Mouse (Mus musculus) A20 (cell line): Measurements from ENCODE around the gene Cfdp1.

Source experiments
- DNase-seq: peaks from one replicate; pipeline ENCODE4 v3.0.0-alpha.2; 2011; ENCODE audit warnings: low read depth, low spot score

Gene Cfdp1

DNA sequence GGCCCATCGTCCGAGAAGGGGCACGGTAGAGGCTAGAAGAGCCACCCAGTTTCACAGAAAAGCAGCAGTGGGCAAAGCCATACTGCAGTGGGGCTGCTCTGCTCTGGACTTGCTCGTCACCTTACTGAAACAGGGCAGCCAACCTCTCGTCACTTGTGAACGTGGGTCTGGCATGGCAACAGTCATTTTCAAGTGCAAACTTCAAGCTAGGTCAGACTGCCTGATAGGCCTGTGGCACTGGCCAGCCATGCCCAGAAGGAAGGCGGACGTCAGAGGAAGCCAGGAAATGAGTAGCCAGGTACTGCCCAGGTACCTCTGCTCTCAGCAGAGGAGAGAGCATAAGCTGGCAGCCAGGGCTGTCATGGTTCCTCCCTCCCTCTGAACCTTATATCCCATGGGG, 113.1 kb downstream of the Cfdp1 start:
- DNase-seq, result no peak

DNA sequence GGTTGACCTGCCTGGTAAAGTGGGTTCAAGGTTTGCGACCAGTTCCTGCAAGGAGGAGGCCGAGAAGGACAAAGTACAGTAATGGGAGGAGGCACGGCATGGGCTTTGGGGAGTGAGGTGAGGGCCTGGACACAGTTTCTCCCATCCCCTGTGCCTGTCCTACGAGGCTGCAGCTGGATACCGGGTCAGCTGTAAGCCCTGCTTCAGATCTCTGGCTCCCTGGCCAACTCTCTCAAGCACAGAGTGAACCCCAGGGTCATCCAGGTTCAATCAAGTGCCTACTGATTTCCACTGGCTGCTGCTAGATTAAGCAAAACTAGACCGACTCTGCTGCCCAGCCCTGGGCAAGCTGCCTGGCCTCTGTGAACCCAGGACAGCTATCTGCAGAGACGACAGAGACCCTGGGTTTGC, 113.8 kb downstream of the Cfdp1 start:
- DNase-seq, result no peak

DNA sequence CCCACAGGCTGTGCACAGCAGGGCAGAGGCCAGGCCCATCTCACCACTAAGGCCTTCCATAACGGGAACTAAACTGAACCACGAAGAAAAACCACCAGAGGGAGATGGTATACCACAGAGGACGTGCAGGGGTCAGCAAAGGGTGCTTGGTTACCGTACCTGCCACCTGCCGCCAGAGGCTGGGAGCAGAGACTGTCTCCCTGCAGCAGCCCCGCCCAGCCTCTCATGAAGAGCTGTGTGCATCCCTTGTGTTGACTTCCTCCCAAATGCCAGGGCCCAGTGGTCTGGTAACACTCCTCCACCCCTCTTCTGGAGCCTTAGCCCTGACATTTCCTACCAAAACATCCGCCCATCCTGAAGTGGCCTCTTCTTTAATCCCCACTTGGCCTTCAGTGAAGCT, 114.5 kb downstream of the Cfdp1 start:
- peak; percentile 52 for DNase-seq

DNA sequence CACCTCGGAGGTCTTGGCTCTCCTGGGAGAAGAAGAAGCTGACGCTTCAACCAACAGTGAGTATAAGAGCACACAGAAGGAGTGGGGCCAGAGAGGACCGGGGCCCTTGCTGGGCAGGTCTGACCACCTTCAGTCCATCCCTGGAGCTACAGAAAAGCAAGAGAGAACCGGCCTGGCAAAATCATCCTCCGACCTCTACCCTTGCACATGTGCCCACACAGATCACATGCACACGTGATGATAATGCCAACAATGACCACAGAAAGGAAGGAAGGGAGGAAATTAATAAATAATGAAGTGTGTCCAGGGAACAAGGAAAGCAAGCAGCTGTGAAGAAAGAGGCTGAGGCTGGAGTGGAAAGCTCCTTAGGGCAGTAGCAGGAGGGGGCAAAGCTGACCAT, 115.2 kb downstream of the Cfdp1 start:
- no peak for DNase-seq

DNA sequence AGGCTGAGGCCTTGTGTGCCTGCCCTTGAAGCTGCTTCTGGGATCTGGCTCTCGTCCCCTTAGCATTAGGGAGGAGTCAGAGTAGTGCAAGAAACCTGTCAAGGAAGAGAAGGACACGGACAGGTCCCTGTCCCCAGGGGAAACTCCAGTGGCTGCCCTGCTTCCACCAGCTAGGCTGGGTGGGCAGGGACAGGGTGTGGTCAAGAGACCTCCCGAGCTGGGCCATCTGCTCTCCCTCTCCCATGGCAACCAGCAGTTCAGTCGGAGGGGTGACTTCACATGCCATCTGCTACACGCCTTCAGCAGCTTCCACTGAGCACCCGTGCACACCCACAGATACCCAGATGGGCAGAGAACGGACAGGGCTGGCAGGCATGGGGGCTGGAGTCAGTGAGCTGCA, 117.8 kb downstream of the Cfdp1 start:
- no peak for DNase-seq

DNA sequence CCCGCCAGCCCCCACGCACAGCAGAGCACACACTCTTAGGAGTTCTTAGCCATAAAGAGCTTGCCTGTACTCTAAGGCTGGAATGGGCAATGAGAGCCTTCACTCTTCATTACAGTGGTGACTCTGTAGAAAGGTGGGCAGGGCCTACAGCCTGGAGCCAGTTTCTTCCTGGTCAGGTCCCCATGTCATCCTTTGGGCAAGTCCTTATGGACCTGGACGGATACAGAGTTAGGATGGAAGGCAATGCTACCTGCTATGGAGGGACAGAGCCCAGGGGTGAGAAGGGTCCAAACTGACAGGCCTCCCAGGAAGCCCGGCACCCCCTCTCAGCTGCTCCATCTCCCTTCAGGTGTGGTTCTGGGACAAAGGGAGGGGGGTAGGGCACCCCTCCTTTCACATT, 118.3 kb downstream of the Cfdp1 start:
- DNase-seq, result no peak

DNA sequence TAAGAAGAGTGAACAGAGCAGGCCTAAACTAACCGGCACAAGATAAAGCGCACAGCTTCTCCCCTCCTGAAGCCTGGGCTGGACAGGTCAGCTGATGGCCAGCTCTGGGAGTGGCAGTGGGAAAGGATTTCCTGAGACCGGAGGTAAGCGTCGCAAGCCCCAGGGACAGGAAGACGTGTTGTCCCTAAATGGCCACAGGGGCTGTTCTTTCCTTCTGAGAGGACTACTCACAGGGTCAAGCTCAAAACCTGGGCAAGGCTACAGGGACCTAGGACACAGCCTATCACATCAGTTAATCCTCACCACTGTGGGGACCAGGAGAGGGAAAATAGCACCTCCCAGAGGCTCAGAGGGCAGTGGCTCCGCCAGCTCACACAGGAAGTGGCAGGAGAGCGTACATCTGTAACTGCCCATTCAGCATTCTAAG, 118.7 kb downstream of the Cfdp1 start:
- DNase-seq, result no peak

DNA sequence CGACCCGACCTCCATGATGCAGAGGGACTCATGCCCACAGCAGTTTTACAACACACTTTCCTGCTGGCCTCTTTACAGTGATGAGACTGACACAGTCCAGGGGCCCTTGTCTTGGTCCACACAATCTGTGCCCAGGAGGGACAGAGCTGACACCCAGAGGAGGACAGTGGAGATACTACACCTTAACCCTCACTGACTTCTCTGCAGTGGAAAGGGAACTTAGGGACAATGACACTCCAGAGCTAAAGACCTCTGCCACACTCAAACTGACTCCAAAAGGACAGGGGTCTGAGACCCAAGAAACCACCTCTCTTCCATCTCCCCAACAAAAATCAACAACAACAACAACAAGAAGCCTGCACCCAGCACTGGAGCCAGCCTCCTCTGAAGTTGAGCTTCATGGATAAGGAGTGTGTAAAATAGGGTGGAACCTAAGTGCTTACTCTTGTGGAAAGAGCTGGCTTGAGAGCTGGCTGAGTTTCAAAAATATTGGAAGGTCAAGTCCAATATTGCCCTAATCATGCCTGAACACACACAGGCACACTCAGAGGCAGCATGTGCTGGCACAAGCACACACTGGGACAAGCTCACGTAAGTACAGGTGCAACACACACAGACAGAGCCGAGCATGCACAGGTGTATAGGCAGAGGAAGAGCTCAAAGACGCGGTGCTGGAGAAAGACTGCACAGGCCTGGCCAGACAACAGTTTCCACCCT, 119.7 kb downstream of the Cfdp1 start:
- no peak for DNase-seq

DNA sequence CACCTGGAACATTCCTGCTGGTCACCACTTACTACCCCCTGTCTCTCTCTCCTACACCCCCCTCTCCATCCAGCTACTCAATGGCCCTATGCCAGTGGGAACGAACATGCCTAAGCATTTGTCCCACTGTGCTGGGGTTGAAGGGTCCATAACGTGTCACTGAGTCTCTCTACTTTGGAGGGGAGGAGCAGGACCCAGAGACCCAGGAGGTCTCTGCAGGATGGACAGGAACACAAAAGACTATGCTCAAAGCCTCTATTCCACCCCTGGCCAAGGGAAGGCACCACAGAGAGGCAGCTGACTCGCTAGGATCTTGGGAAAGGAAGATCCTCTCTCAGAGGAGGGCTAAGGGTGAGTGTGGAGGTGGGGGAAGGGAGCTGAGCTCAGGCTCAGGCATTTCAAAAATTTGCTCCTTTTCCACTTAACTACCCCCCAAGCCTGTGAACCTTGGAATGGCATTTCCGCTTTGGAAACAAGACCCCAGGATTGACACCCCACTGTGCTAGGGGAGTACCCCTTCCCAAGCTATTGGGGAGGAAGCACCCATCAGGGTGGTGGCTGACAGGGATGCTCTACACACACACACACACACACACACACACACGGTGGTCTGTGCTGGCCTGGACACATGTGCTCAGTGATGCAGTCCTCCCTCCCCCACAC, 120.4 kb downstream of the Cfdp1 start:
- DNase-seq, result no peak

DNA sequence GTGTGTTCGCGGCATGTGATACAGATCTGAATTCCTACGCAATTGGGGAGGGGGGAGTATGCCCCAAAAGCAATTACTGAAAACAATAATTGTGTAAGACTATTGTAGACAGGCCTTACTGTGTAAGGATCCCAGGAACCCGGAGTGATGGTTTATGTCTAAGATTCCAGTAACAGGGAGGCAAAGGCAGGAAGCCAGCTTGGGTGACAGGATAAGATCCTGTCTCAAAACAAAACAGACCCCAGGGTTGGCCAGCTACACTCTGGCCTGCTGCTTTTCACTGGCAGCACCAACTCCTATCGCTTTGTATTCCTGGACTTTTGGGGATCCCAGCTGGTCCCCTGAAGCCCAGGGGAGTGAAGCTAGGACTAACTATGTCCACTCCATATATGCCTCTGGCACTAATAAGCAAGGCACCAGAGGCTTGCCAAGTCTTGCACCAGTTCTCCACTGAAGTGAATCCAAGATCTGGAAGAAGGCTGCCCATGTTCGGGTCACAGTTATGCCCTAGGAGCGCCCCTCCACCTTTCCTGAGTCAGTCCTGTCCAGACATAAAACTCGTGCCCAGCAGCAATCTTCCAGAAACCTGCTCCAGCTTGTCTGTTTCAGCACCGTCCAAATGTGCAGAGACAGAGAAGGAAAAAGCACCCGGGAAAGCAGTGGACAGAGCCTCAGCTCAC, 121.5 kb downstream of the Cfdp1 start:
- DNase-seq, result no peak

DNA sequence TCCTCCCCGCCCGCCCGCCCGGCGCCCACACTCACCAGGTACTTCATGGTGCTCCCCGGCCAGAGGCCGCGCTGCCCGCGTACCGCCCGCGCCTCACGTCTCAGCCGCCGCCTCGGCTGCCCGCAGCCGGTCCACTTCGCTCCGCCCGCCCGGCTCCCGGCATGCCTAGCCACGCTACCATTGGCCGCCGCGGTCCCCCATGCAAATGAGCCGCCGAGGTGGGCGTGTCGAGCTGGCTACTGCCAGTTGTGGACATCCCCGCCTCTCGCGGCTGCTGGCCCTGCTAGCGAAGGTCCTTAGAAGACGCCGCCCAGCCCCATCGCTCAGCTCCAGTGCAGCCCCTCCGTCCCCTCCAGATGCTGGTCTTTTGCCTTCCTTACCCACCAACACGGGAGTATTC, 122.1 kb downstream of the Cfdp1 start:
- peak; percentile 92 for DNase-seq

DNA sequence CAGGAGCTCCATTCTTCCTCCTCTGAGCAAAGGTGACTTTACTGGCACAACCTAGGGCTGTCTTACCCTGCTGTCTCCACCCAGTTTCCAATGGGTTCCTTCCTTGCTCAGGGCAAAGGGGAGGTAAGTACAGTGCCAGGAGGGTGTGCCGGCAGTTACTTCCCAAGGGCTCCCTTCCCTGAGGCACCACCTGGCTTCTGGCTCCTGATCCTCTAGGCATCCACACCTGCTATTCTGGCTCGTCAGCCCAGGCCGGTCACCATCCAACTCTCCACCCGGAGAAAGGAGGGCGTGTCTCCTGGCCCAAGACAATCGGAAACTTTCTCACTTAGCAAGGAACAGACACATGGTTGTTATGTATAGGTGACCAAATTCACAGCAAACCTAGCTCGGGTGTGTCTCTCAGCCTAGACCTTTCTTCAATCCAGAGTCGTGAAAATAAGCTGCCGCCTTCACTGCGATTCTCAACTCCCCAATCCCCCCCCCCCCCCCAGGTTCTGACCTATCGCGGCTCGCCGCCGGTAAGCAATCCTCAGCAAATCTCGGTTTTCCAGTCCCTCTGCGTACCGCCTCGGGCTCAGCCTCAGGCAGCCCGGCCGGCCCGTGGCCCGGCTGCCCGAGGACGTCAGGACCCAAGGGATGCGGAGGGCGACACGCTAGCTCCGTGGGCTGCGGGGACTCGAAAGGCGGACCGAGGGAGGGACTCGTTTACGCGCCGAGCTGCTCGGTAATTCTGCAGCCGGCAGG, 122.7 kb downstream of the Cfdp1 start:
- peak; percentile 59 for DNase-seq

DNA sequence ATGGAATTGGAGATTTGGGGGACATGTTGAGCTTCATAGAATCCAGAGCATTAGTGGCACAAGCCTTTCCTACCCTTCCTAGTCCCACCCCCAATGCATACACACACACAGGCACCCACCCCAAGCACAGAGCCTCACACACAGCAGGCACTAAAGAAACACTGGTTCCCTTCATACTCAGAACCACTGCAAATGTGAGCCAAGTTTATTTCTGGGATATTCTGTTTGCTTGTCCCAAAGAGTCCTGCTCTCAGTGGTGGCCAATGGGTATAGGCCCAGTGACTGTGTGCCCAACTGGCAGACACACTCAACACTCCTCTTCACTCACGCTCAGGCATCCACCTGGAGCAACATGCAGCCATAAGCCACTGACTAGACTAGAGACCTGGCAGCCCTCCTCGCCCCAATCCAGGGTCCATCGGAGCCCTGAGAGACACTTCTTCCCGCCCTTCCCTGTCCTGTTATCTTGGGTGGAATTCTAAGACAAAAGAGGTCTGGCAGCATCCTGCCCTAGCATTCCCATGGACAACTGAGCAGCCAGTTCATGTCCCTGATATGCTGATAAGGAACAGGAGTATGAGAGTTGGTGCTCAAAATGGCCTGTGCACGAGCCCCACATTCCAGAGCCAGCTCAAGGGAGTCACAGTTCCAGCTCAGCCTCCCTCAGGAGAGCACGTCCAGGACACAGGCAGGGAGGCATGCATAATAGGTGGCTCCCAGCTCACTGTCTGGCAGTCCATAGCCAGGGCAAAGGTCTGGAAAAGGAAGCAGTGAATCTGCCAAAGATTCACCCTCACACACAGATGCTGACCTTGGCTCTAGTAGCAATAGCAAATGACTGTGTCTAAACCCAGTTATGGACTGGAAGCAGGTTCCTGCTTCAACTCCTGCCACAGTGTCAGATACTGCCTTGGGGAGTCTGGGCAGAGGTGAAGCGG, 124.6 kb downstream of the Cfdp1 start:
- DNase-seq, result no peak

DNA sequence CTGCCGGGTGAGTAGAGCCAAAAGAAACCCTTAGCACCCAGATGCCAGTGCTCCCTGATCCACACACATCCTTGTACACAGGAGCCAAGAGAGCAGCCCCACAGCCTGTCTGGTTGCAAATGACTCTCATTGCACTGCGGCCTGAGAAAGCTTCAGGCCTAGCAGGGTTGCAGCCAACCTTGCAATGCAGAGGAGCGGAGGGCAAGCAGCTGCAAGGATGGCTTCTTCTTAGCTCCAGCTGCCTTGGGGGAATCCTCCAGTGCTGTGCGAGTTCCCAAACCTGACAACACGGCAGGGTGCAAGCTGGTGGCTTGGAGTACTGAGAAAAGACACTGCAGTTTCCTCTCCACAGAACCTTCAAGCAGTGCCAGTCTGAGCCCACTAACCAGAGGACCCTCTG, 125.6 kb downstream of the Cfdp1 start:
- DNase-seq, result no peak

DNA sequence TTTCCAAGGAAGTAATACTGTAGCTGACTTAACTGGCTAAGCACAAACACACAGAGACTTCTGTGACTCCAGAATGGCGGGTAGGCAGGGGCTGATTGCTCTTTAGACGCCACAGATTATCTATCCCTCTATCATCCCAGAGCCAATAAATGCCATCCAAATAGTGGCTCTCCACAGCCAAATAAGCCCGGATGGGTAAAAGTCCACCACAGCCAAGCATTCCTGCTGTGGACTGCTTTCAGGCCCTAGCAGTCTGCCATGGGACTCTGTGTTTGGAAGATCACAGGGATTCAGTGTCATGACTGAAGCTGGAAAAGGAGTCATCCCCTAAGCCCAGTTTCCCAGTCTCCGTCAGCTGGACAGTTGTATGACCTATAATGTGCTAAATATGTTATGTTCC, 126.5 kb downstream of the Cfdp1 start:
- DNase-seq, result no peak

DNA sequence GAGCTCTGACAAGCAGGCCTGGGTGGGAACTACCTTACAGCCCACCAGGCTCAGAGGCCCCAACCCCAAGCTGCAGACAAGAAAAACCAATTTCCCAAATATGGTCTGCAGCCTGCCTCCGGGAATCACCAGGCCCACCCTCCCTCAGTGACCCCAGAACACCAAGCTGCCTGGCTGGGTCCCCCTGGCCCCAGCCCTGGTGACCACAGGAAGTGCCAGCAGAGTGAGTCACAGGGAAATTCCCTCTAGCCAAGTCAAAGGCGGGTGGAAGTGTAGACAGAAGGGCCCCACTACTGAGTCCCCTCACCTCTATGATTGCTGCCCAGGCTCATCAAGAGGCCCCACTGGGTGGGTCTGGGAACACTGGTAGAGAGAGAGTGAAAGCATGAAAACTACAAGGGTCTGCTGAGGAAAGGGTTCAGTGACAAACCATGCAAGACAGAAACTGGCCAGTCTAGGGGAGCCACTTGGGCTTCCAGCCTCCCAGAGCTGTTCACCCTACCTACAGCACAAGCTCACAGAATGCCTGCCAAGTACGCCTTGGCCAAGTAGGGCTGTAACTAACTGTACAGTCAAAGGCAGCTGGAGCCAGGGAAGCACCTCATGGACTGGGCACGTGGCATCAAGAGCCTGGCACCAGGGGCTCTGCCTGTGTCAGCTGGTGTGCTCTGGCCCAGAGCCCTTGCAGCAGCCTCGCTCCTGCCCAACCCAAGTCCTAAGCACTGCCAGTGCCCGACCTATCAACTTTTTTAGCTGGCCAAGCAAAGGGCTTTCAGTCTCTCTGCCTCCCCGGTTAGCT, 127.8 kb downstream of the Cfdp1 start:
- DNase-seq, result no peak

DNA sequence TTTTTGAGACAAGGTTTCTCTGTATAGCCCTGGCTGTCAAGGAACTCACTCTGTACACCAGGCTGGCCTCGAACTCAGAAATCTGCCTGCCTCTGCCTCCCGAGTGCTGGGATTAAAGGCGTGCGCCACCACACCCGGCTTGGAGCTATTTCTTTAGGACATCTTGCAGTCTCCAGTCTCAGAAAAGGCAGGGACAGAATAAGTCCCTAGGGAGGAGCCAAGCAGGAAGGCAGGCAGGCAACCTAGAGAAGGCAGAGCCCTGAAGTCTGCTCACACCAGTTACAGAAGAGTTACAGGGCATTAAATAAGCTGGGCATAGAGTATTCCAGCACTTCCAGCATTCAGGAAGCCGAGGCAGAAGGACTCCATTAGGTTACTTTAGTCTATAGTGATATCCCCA, 128.8 kb downstream of the Cfdp1 start:
- no peak for DNase-seq

DNA sequence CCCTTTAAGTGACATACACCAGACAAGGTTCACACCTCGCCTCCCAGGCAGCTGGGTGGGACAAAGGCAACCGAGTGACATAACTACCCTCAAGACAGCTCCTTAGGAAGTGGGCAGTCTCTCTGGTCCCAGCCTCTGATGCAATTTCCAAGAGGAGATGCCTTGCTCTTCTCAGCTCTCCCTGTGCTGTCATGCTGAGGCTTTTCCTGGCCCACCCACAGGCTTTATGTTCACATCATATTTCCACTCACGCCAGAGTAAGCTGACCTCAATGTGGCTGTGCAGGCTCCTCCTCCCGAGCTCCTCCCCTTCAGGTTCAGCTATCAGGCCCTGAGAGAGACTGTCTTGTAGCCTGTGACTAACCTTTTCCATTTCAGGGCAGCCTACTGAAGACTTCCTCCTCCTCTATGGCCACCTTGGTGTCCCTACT, 134.0 kb downstream of the Cfdp1 start:
- DNase-seq, result no peak

DNA sequence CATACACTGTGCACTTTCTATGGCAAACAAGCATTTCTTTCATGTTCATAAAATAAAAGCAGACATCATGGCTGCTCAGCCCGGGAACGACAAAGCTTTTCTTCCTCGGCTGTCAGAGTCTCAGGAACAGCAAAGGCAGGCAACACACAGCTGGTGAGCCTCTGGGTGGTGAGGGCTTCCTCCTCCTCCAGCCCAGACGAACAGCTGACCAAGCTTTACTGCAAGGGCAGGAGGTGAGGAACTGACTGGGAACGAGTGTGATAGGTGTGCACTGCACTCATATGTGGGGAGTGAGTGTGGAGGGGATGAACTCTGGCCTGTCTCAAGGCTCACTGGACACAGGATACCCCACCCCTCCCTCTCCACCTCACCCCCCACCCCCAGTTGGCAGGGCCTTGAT, 135.2 kb downstream of the Cfdp1 start:
- no peak for DNase-seq
